Mouse (Mus musculus) hindbrain, embryonic 11.5 days (tissue): Measurements from ENCODE around the gene Lrp5. TPM values are rescaled to one million over a fixed set of nuclear protein-coding genes. Genes with fewer than 3 reads are reported as not detected.
"Not testable (repeated sequence)": the region's sequence is repeated elsewhere in the genome, so short reads cannot be mapped to it uniquely, and the experiment has no call there.

Experiments
- ATAC-seq: fragments of 200-750 bp; cut with Nextera tagmentation; 2 replicates; pipeline ENCODE4 v1.8.0; 2017; ENCODE audit warnings: mild to moderate bottlenecking, moderate TSS enrichment, moderate library complexity; ENCODE audit not compliant: low FRiP score
- DNase-seq: peaks from one replicate; pipeline ENCODE4 v3.0.0-alpha.2; 2015; ENCODE audit warnings: low spot score
- H3K27ac ChIP-seq: fragments of 300-500 bp; sonication (generic); 2 replicates; pipeline ENCODE4 v1.5.1; 2014; ENCODE audit warnings: mild to moderate bottlenecking, low read depth, low read length
- H3K27me3 ChIP-seq: fragments of 300-500 bp; sonication (generic); 2 replicates; pipeline ENCODE4 v1.6.1; 2014; ENCODE audit warnings: mild to moderate bottlenecking, low read length, moderate library complexity, mixed read lengths; ENCODE audit not compliant: control insufficient read depth, insufficient read depth
- H3K36me3 ChIP-seq: fragments of 300-500 bp; sonication (generic); 2 replicates; pipeline ENCODE4 v1.6.1; 2014; ENCODE audit warnings: mild to moderate bottlenecking, low read length, moderate library complexity, mixed read lengths; ENCODE audit not compliant: control insufficient read depth, insufficient read depth
- H3K4me1 ChIP-seq: fragments of 300-500 bp; sonication (generic); replicated peaks from 2 replicates; pipeline ENCODE4 v1.6.1; 2014; ENCODE audit warnings: low read length, mixed read lengths; ENCODE audit not compliant: control insufficient read depth, insufficient read depth
- H3K4me2 ChIP-seq: fragments of 300-500 bp; sonication (generic); replicated peaks from 2 replicates; pipeline ENCODE4 v1.6.1; 2014; ENCODE audit warnings: mild to moderate bottlenecking, low read depth, low read length
- H3K4me3 ChIP-seq: fragments of 300-500 bp; sonication (generic); 2 replicates; pipeline ENCODE4 v1.5.1; 2014; ENCODE audit warnings: low read depth, low read length
- H3K9ac ChIP-seq: fragments of 300-500 bp; sonication (generic); 2 replicates; pipeline ENCODE4 v1.6.1; 2014; ENCODE audit warnings: low read depth, low read length
- H3K9me3 ChIP-seq: fragments of 300-500 bp; sonication (generic); 2 replicates; pipeline ENCODE4 v1.6.1; 2016; ENCODE audit warnings: low read length; ENCODE audit not compliant: control insufficient read depth
- WGBS: fragments of 180-500 bp; shearing (Covaris S2); extraction: QIAGEN DNeasy Blood & Tissue Kit; methylation state at CpG from one replicate; pipeline ENCODE4 v1.1.7; 2014; 5-methylcytosine and 5-hydroxymethylcytosine counted together
- polyA plus RNA-seq: library from polyadenylated mRNA; unstranded; fragments of >200 nt; fragmentation: Nextera tagmentation; extraction: Ambion mirVana; gene quantifications from 2 replicates; pipeline ENCODE4 v1.2.1, GENCODE M21; 2014

The Lrp5 gene
- polyA plus RNA-seq, 1 experiment from 2014 or later = 5.1 TPM

DNA sequence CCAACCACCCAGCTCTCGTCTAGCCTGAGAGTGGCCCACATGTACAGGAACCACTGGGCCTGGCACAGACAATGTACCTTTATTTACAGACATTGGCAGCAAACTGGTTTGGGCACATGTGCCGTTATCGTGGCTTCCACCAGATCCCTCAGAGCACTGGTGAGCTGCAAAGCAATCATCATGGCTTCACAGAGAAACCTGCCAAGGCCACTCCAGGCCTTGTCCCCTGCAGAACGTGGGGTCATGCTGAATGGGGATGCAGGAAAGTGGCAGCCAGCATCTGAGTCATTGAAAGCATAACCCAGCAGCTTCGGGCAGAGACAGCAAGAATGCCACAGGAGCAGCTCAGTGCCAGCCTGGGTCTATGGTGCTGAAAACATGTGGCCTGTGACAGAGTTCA lies 92.0 kb downstream of the Lrp5 start:
- Histone ChIP-seq H3K9me3 (no peaks in the 10 kb centered on the region), H3K4me2 (no peak overlapping the region), H3K4me3 (no peak overlapping the region), H3K36me3 (0 out of 2 replicates have a peak, but pooled peaks cover 3% of the 10 kb centered on the region), H3K27ac (no peak overlapping the region), H3K4me1 (no peaks in the 10 kb centered on the region), H3K9ac (no peak overlapping the region), H3K27me3 (no peaks in the 10 kb centered on the region)
- ATAC-seq (no peak), DNase-seq (no peak)
- WGBS = 91% methylated on average over 5 of the region's 5 CpGs

GRCm38 (mm10) chr19:3593379-3594055 lies 92.8 kb downstream of the Lrp5 start:
- H3K4me3 ChIP-seq = no peak overlapping the region
- DNase-seq = no peak
- no peak overlapping the region for H3K27ac ChIP-seq
- no peaks in the 10 kb centered on the region for H3K4me1 ChIP-seq
- H3K9ac ChIP-seq = no peak overlapping the region
- 0 out of 2 replicates have a peak, but pooled peaks cover 3% of the 10 kb centered on the region for H3K36me3 ChIP-seq
- ATAC-seq = no peak
- H3K9me3 ChIP-seq = no peaks in the 10 kb centered on the region
- no peaks in the 10 kb centered on the region for H3K27me3 ChIP-seq
- 82% methylated on average over 7 of the region's 7 CpGs for WGBS
- H3K4me2 ChIP-seq = no peak overlapping the region

DNA sequence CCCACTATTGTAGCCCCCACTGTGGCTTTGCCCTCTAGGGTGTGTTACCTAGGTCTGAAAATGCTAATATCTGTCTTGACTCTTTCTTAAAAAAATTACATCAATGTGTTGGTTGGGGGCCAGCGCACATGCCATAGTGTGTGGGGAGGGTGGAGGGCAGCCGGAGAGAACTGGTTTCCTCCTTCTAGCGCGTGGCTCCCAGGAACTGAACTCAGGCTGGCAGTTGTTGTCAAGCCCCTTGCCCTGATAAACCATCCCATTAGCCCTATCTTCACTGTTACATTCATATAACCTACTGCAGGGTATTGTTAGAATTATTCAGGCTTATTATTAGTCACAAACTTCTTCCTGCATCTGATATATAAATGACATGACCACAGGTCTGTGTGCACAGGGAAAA lies 96.4 kb downstream of the Lrp5 start:
- 93% methylated on average over 4 of the region's 4 CpGs for WGBS
- no peak overlapping the region for H3K9ac ChIP-seq
- no peak overlapping the region for H3K27ac ChIP-seq
- no peaks in the 10 kb centered on the region for H3K9me3 ChIP-seq
- ATAC-seq = no peak
- no peaks in the 10 kb centered on the region for H3K27me3 ChIP-seq
- no peak for DNase-seq
- H3K36me3 ChIP-seq = 0 out of 2 replicates have a peak, but pooled peaks cover 3% of the 10 kb centered on the region
- H3K4me1 ChIP-seq = no peaks in the 10 kb centered on the region
- no peak overlapping the region for H3K4me2 ChIP-seq
- H3K4me3 ChIP-seq = no peak overlapping the region

DNA sequence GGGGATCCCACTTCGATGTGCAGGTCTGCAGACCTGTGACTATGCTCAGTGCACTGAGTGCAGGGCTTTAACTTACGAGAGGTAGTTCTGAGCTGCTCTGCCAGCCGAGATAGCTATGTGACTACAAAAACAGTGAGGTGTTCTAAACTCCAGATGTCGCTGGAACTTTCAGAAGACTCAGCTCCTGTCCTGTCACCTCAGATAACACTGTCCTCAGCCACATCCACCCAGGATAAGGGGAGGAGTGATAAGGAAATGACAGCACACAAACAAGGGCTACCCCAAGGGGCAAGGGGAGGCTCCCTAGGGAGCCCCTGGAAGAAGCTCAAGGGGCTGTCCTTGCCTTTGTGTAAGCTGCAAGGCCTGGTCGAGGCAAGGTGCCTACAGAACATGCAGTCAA lies 96.8 kb downstream of the Lrp5 start:
- H3K4me3 ChIP-seq = no peak overlapping the region
- no peak overlapping the region for H3K9ac ChIP-seq
- no peaks in the 10 kb centered on the region for H3K4me1 ChIP-seq
- H3K27me3 ChIP-seq = no peaks in the 10 kb centered on the region
- DNase-seq = no peak
- no peak overlapping the region for H3K27ac ChIP-seq
- 0 out of 2 replicates have a peak, but pooled peaks cover 3% of the 10 kb centered on the region for H3K36me3 ChIP-seq
- H3K4me2 ChIP-seq = no peak overlapping the region
- WGBS = 87% methylated on average over 5 of the region's 5 CpGs
- no peak for ATAC-seq
- no peaks in the 10 kb centered on the region for H3K9me3 ChIP-seq

DNA sequence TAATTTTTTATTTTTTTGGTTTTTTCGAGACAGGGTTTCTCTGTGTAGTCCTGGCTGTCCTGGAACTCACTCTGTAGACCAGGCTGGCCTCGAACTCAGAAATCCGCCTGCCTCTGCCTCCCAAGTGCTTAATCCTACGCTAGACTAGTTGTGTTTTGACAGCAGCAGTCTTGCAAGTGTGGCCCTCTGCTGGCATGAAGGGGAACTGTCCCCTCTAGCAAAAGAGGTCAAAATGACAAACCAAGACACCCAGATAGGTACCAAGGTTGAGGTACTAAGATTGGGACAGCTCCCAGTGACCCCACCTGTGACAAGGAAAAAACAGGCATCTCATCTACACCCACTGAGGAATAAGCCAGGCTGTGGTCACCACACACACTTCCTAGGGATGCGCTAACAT lies 98.6 kb downstream of the Lrp5 start:
- H3K27ac ChIP-seq, H3K4me1 ChIP-seq, ATAC-seq, H3K9ac ChIP-seq, H3K27me3 ChIP-seq, H3K9me3 ChIP-seq, H3K4me3 ChIP-seq, H3K36me3 ChIP-seq, H3K4me2 ChIP-seq: not testable (repeated sequence)
- WGBS = 88% methylated on average over 5 of the region's 5 CpGs
- peak; percentile 18 for DNase-seq

DNA sequence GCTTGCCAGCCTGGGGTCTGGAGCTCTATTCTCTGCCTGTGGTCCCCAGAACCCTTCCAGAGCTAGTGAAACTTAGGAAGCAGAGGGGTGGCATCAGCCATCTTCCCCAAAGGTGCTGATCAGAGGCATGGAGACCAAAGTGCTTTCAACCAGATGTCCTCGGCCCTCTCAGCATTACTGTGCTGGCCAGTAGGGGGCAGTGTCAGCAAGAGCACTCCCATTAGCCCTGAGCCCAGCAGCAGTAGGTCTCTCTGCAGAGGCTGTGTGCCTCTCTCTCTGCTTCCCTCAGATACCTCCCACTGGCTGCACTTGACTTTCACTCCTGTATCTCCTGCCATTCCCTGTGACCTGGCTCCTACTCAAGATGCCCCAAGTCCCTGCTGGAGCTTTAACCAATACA lies 99.8 kb downstream of the Lrp5 start:
- H3K27ac ChIP-seq = no peak overlapping the region
- H3K9me3 ChIP-seq = no peaks in the 10 kb centered on the region

DNA sequence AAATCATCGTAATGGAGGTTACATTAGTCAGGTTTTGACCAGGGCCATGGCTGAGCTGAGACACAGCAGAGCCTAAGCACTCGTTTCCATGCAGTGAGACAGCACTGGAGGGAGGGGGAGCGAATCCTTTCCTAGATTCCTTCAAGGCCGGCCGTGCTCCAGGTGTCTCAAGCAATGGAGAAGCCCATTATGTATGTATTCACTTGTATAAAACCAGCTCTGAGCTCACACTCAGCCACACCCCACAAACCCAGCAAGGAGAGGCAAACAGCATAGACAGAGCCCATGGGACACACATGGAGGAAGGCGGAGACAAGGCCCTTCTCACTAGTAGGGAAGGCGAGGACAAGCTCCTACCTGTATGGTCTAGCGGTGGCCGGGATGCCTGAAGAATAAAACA lies 100.3 kb downstream of the Lrp5 start:
- Histone ChIP-seq H3K9me3 (no peaks in the 10 kb centered on the region), H3K4me2 (no peak overlapping the region), H3K36me3 (no peaks in the 10 kb centered on the region), H3K27me3 (no peaks in the 10 kb centered on the region), H3K27ac (no peak overlapping the region), H3K4me3 (no peak overlapping the region), H3K4me1 (no peaks in the 10 kb centered on the region), H3K9ac (no peak overlapping the region)
- ATAC-seq = no peak
- no peak for DNase-seq
- 90% methylated on average over 9 of the region's 9 CpGs for WGBS

More for the DNA sequence above, 99.8 kb downstream of the Lrp5 start:
- ATAC-seq = no peak
- Histone ChIP-seq H3K4me1 (no peaks in the 10 kb centered on the region), H3K4me2 (no peak overlapping the region), H3K27me3 (no peaks in the 10 kb centered on the region), H3K4me3 (no peak overlapping the region), H3K9ac (no peak overlapping the region), H3K36me3 (no peaks in the 10 kb centered on the region)
- WGBS = 58% methylated on average over 1 of the region's 1 CpGs
- DNase-seq = peak; percentile 67

DNA sequence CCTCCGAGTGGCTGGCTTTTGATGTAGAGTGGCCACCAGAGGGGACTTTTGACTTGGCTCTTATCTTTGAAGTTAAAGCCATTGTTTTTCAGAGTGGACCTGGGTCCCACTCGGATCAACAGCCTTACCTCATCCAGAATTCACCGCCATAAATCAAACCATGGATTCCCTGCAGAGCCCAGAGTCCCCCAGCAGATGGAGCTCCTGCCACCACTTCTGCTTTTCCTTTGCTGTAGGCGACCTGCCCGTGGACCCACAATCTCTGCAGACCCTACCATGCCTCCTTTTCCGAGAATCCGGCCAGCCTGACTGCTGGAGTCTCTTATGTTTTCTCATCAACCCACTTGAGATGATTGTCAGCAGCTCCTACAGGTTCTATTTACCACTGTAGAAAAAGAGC lies 105.0 kb downstream of the Lrp5 start:
- Histone ChIP-seq H3K36me3 (no peaks in the 10 kb centered on the region), H3K27me3 (no peaks in the 10 kb centered on the region), H3K4me1 (no peaks in the 10 kb centered on the region), H3K27ac (no peak overlapping the region), H3K4me3 (no peak overlapping the region), H3K4me2 (no peak overlapping the region), H3K9ac (no peak overlapping the region), H3K9me3 (no peaks in the 10 kb centered on the region)
- no peak for ATAC-seq
- DNase-seq = peak; percentile 73
- 35% methylated on average over 7 of the region's 7 CpGs for WGBS

- no peaks in the 10 kb centered on the region; the same call in 1 of the 2 replicates for H3K4me1 ChIP-seq
- no peak overlapping the region for H3K27ac ChIP-seq
- no peaks in the 10 kb centered on the region for H3K36me3 ChIP-seq
- no peaks in the 10 kb centered on the region for H3K9me3 ChIP-seq
- H3K4me3 ChIP-seq = no peak overlapping the region
- DNase-seq = no peak
- no peak overlapping the region for H3K4me2 ChIP-seq
- H3K9ac ChIP-seq = no peak overlapping the region
- no peaks in the 10 kb centered on the region for H3K27me3 ChIP-seq
- ATAC-seq = no peak
Measured at GRCm38 (mm10) chr19:3577911-3578290, 108.5 kb downstream of the Lrp5 start.
